Mouse (Mus musculus) limb, embryonic 14.5 days (tissue): Measurements from ENCODE around the gene Slco3a1. TPM values are rescaled to one million over a fixed set of nuclear protein-coding genes. Genes with fewer than 3 reads are reported as not detected.

Source experiments
- ATAC-seq: fragments of 200-750 bp; cut with Nextera tagmentation; 2 replicates; pipeline ENCODE4 v1.8.0; 2017; ENCODE audit warnings: low read depth, moderate number of reproducible peaks, moderate TSS enrichment; ENCODE audit not compliant: low FRiP score
- DNase-seq: peaks from one replicate; pipeline ENCODE4 v3.0.0-alpha.2; 2015; ENCODE audit warnings: low spot score
- H3K27ac ChIP-seq: fragments of 300-500 bp; sonication (generic); replicated peaks from 2 replicates; pipeline ENCODE4 v1.5.1; 2014; ENCODE audit warnings: low read depth, mild to moderate bottlenecking, low read length, moderate library complexity, mixed read lengths
- H3K27me3 ChIP-seq: fragments of 300-500 bp; sonication (generic); 2 replicates; pipeline ENCODE4 v1.6.1; 2014; ENCODE audit warnings: low read length, mixed read lengths; ENCODE audit not compliant: control insufficient read depth, insufficient read depth
- H3K36me3 ChIP-seq: fragments of 300-500 bp; sonication (generic); 2 replicates; pipeline ENCODE4 v1.6.1; 2014; ENCODE audit warnings: mild to moderate bottlenecking, low read length, moderate library complexity, mixed read lengths; ENCODE audit not compliant: control insufficient read depth, insufficient read depth
- H3K4me1 ChIP-seq: fragments of 300-500 bp; sonication (generic); 2 replicates; pipeline ENCODE4 v1.6.1; 2014; ENCODE audit warnings: antibody characterized with exemption, low read length, mixed read lengths; ENCODE audit not compliant: control insufficient read depth, insufficient read depth
- H3K4me2 ChIP-seq: fragments of 300-500 bp; sonication (generic); replicated peaks from 2 replicates; pipeline ENCODE4 v1.6.1; 2014; ENCODE audit warnings: low read depth, mild to moderate bottlenecking, low read length, moderate library complexity; ENCODE audit not compliant: severe bottlenecking
- H3K4me3 ChIP-seq: fragments of 300-500 bp; sonication (generic); replicated peaks from 2 replicates; pipeline ENCODE4 v1.5.1; 2014; ENCODE audit warnings: low read length
- H3K9ac ChIP-seq: fragments of 300-500 bp; sonication (generic); 2 replicates; pipeline ENCODE4 v1.6.1; 2014; ENCODE audit warnings: mild to moderate bottlenecking, low read depth, low read length, moderate library complexity; ENCODE audit not compliant: severe bottlenecking
- H3K9me3 ChIP-seq: fragments of 300-500 bp; sonication (generic); 2 replicates; pipeline ENCODE4 v1.6.1; 2016; ENCODE audit warnings: low read length; ENCODE audit not compliant: control insufficient read depth
- POLR2A ChIP-seq: fragments of 200-500 bp; IDR thresholded peaks from 2 replicates; pipeline ENCODE4 v1.8.0; 2012; ENCODE audit warnings: inconsistent platforms, mild to moderate bottlenecking, moderate library complexity, borderline replicate concordance; ENCODE audit not compliant: insufficient read depth, insufficient read length; ENCODE audit errors: extremely low read depth
- WGBS: fragments of 180-500 bp; shearing (Covaris S2); extraction: QIAGEN DNeasy Blood & Tissue Kit; methylation state at CpG from one replicate; pipeline ENCODE4 v1.1.7; 2014; 5-methylcytosine and 5-hydroxymethylcytosine counted together
- polyA plus RNA-seq, 2 experiments: library from polyadenylated mRNA; depleted of rRNA in 1 of 2; stranded (reverse) in 1 of 2; unstranded in 1 of 2; fragments of >200 nt; fragmentation: Nextera tagmentation in 1 of 2; extraction: Ambion mirVana in 1 of 2; gene quantifications; 2 replicates each; pipeline versions ENCODE4 v1.2.1 to v1.2.3; 2012 to 2014

Gene Slco3a1
- polyA plus RNA-seq, 2 experiments = 11.8 to 12.2 TPM

DNA sequence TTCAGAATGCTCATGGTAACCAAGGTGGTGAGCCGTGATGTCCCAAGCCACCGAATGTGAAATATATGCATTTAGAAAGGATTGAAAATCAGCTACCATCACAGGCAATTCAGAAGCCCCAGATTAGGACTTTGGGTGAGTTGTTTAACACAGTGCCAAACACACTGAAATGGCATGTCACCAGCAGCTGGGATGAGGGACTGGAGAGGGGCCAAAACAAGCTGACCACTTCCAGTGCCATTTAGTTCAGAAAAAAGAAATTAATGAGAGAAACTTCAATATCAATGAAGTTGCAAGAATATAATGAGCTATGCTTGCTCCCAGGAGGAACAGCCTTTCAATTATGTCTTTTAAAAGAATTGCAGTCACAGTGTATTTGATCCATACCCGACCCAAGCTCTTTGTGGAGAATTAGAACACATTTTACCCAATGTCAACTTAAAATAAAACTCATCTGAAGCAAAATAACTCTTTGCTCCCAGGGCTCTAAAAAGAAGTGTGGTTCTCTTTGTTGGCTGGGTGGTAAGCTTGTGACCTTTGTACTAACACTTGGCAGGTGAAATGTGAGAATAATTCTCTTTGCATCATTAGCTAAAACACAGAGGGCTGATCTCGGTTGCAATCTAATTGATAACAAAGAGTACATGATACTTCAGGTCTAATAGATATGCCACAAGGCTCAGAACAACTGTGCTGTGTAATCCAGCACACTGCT is 56.2 kb downstream of the Slco3a1 start:
- no peak overlapping the region for H3K4me2 ChIP-seq
- H3K27me3 ChIP-seq = no peaks in the 10 kb centered on the region
- WGBS = 77% methylated on average over 4 of the region's 4 CpGs
- H3K9me3 ChIP-seq = no peaks in the 10 kb centered on the region
- no peak for DNase-seq
- H3K36me3 ChIP-seq = no peaks in the 10 kb centered on the region
- no peaks in the 10 kb centered on the region for H3K4me1 ChIP-seq
- no peak overlapping the region for H3K9ac ChIP-seq
- H3K27ac ChIP-seq = no peak overlapping the region
- TF ChIP-seq POLR2A = no peak
- no peak overlapping the region for H3K4me3 ChIP-seq
- ATAC-seq = no peak

GRCm38 (mm10) chr7:74497203-74497602 is 57.4 kb downstream of the Slco3a1 start:
- no peak overlapping the region for H3K27ac ChIP-seq
- no peaks in the 10 kb centered on the region for H3K36me3 ChIP-seq
- no peak overlapping the region for H3K9ac ChIP-seq
- no peaks in the 10 kb centered on the region for H3K9me3 ChIP-seq
- TF ChIP-seq POLR2A = no peak
- no peaks in the 10 kb centered on the region for H3K4me1 ChIP-seq
- H3K27me3 ChIP-seq = no peaks in the 10 kb centered on the region
- ATAC-seq (no peak), DNase-seq (no peak)
- H3K4me2 ChIP-seq = no peak overlapping the region
- H3K4me3 ChIP-seq = no peak overlapping the region
- WGBS = 65% methylated on average over 2 of the region's 2 CpGs

DNA sequence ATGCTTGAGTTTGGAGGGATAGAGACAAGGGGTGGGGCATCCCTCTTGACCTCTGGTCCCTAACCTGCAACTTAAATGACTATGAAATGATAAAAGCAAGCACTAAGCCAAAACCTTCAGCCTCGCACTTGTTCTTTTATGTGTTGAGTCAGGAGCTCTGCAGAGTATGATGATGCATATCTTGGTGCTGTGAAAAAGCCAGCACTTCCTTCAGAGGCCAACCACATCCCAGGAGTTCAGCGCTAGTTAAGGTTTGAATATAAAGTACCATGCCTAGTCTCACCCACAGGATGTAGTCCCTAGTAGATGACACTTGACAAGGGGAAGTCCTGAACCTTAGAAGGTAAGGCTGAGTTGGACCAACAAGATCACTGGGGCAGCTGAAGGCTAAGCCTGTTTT is 59.1 kb downstream of the Slco3a1 start:
- no peak for DNase-seq
- H3K4me3 ChIP-seq = no peak overlapping the region
- ATAC-seq = no peak
- no peak overlapping the region for H3K27ac ChIP-seq
- no peaks in the 10 kb centered on the region for H3K27me3 ChIP-seq
- H3K36me3 ChIP-seq = no peaks in the 10 kb centered on the region
- no peak for TF ChIP-seq POLR2A
- H3K9ac ChIP-seq = no peak overlapping the region
- H3K9me3 ChIP-seq = no peaks in the 10 kb centered on the region
- no peaks in the 10 kb centered on the region for H3K4me1 ChIP-seq
- H3K4me2 ChIP-seq = no peak overlapping the region
- WGBS = 91% methylated on average over 2 of the region's 2 CpGs

GRCm38 (mm10) chr7:74493775-74494174 is 60.8 kb downstream of the Slco3a1 start:
- DNase-seq (no peak), ATAC-seq (no peak)
- Histone ChIP-seq H3K27me3 (no peaks in the 10 kb centered on the region), H3K9me3 (no peaks in the 10 kb centered on the region), H3K36me3 (no peaks in the 10 kb centered on the region), H3K4me1 (0 out of 2 replicates have a peak, but pooled peaks cover 3% of the 10 kb centered on the region), H3K27ac (no peak overlapping the region), H3K4me2 (no peak overlapping the region), H3K9ac (no peak overlapping the region), H3K4me3 (no peak overlapping the region)
- no peak for TF ChIP-seq POLR2A
- WGBS = 69% methylated on average over 1 of the region's 1 CpGs

DNA sequence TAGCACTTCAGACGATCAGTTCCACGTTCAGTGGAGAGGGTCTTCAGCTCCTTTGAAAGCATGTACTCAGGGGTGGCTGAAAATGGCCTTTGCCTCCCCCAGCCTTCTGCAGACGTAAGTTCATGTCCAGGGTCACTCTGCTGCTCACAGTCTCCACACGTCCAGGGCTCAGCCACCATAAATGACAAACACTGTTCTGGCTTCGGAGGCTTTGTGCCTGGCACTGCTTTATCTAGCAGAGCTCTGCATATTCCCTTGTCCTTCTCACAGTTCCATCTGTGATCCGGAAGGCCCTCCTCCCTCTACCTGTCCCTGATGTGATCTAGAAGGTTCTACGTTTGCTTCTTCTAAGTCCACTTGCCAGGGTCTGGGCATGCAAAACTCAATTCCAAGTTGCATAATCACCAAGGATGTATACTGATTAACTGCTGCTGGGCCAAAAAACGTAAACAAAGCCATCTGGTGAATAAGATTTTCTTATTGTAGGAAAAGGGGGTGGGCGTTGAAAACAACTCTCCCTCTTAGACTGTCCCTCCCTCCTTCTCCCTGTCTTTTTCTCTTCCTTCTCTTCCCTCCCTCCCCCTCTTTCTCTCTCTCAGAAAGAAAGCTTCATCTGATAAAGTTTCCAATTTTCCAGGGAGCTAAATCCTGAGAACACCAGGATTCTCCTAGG is 62.8 kb downstream of the Slco3a1 start:
- 70% methylated on average over 9 of the region's 9 CpGs for WGBS
- no peak for TF ChIP-seq POLR2A
- Histone ChIP-seq H3K4me2 (no peak overlapping the region), H3K27me3 (no peaks in the 10 kb centered on the region), H3K9me3 (no peaks in the 10 kb centered on the region), H3K9ac (no peak overlapping the region), H3K27ac (no peak overlapping the region), H3K4me3 (no peak overlapping the region), H3K4me1 (peaks cover 3% of the 10 kb centered on the region; the same call in 1 of the 2 replicates), H3K36me3 (no peaks in the 10 kb centered on the region)
- no peak for ATAC-seq
- DNase-seq = no peak

DNA sequence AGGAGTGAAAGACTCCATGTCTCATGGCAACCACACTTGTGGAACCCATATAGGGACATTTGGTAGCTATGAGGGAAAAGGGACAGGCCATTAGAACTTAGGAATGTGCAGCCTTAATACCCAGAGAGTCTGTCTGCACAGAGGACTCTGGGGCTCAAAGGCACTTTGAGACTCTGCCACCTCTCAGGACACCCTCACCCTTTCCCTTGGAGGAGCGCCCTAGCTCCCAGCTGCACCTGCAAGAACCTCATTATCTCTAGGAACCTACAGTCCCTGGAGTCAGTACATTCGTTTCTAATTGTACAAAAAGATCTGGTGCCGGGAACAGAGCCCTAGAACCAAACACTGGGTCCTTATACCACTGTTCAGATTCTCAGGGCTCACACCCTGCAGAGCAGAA is 66.4 kb downstream of the Slco3a1 start:
- no peak for ATAC-seq
- Histone ChIP-seq H3K9ac (no peak overlapping the region), H3K9me3 (no peaks in the 10 kb centered on the region), H3K36me3 (no peaks in the 10 kb centered on the region), H3K27ac (no peak overlapping the region), H3K4me2 (no peak overlapping the region), H3K4me1 (peaks cover 7% of the 10 kb centered on the region; the same call in 1 of the 2 replicates), H3K27me3 (no peaks in the 10 kb centered on the region), H3K4me3 (no peak overlapping the region)
- 72% methylated on average over 3 of the region's 3 CpGs for WGBS
- TF ChIP-seq POLR2A = no peak
- no peak for DNase-seq
